In genomic region chr12:107322861-107323260, GRCm38 (mm10) we compare ENCODE assay signal across 21 mouse cellular contexts.
DNase-seq lines count a peak whose midpoint lies in the region; ATAC-seq lines count a peak whose summit lies in the region.
"Had no signal": no experiment of that assay in that cellular context is flagged by ENCODE, and none has a peak within 500 bp of the region (broad histone marks: within the 10 kb centered on the region; RNA-seq: fewer than 3 reads in every experiment).

No protein-coding gene starts in this region.

- ATAC-seq in neural tube, embryonic 11.5 days (ENCODE audit: insufficient read depth, low FRiP score, low TSS enrichment), result no peak
- no peak for ATAC-seq in forebrain, embryonic 16.5 days
- no peak for ATAC-seq in activated CD4-positive, CD25-positive, alpha-beta regulatory T cell, adult 4 months
- ATAC-seq: forebrain, embryonic 14.5 days; inflammation-experienced regulatory T-cells, adult 6 months; intestine, postnatal 0 days had no signal

- no peaks in the 10 kb centered on the region for H3K27me3 ChIP-seq in neural tube, embryonic 11.5 days (ENCODE audit: control insufficient read depth, insufficient read depth, low read length)
- no peaks in the 10 kb centered on the region for H3K27me3 ChIP-seq in forebrain, embryonic 16.5 days (replicated peaks; ENCODE audit: control insufficient read depth, insufficient read depth, low read length)
- H3K27me3 ChIP-seq: CH12.LX; embryonic facial prominence, embryonic 15.5 days; heart, embryonic 12.5 days; hindbrain, embryonic 15.5 days had no signal

- 35% methylated on average over 7 of the region's 7 CpGs for WGBS in neural tube, embryonic 11.5 days
- WGBS in forebrain, embryonic 16.5 days, result 49% methylated on average over 7 of the region's 7 CpGs

- H3K4me1 ChIP-seq in neural tube, embryonic 11.5 days (ENCODE audit: control insufficient read depth, insufficient read depth, low read length), result no peaks in the 10 kb centered on the region
- H3K4me1 ChIP-seq in forebrain, embryonic 16.5 days (replicated peaks; ENCODE audit: control insufficient read depth, insufficient read depth, low read length), result no peaks in the 10 kb centered on the region
- H3K4me1 ChIP-seq: embryonic facial prominence, embryonic 15.5 days; forebrain, embryonic 10.5 days; heart, embryonic 12.5 days; hindbrain, embryonic 15.5 days had no signal

- H3K4me3 ChIP-seq in neural tube, embryonic 11.5 days (ENCODE audit: low read depth, low read length), result no peak overlapping the region
- no peak overlapping the region for H3K4me3 ChIP-seq in forebrain, embryonic 16.5 days (replicated peaks; ENCODE audit: low read length)
- H3K4me3 ChIP-seq: embryonic facial prominence, embryonic 15.5 days; erythroblast, embryonic 14.5 days; forebrain, embryonic 10.5 days; heart, embryonic 12.5 days; hindbrain, embryonic 15.5 days had no signal

- no peak overlapping the region for H3K9ac ChIP-seq in neural tube, embryonic 11.5 days (ENCODE audit: low read length)
- H3K9ac ChIP-seq in forebrain, embryonic 16.5 days (replicated peaks; ENCODE audit: low read depth, low read length), result no peak overlapping the region
- H3K9ac ChIP-seq: embryonic facial prominence, embryonic 15.5 days; heart, embryonic 12.5 days; hindbrain, embryonic 15.5 days had no signal

- DNase-seq in adrenal gland, adult 8-10 months, result peak; percentile 4
- DNase-seq in adrenal gland, postnatal 4 days (ENCODE audit: low spot score in 2 of 2), result no peak
- DNase-seq in neural tube, embryonic 11.5 days (ENCODE audit: low spot score), result peak; percentile 56
- no peak for DNase-seq in neural tube, embryonic 10.5 days (ENCODE audit: extremely low spot score, low spot score)
- DNase-seq in embryo, embryonic 10.5 days (ENCODE audit: low spot score), result peak; percentile 52
- DNase-seq: cerebellum, adult 11 months; cerebellum, adult 8-10 months; cerebellum, postnatal 14 days; gastrocnemius, postnatal 10 days; kidney, adult 8-10 months had no signal

- H3K9me3 ChIP-seq in neural tube, embryonic 11.5 days (ENCODE audit: control insufficient read depth, low read length), result no peaks in the 10 kb centered on the region
- no peaks in the 10 kb centered on the region for H3K9me3 ChIP-seq in forebrain, embryonic 16.5 days (ENCODE audit: control insufficient read depth, low read length)
- H3K9me3 ChIP-seq: embryonic facial prominence, embryonic 15.5 days; forebrain, embryonic 10.5 days; heart, embryonic 12.5 days; hindbrain, embryonic 15.5 days had no signal

- no peaks in the 10 kb centered on the region for H3K36me3 ChIP-seq in neural tube, embryonic 11.5 days (ENCODE audit: control insufficient read depth, insufficient read depth, low read length)
- H3K36me3 ChIP-seq in forebrain, embryonic 16.5 days (ENCODE audit: control insufficient read depth, insufficient read depth), result no peaks in the 10 kb centered on the region
- H3K36me3 ChIP-seq: embryonic facial prominence, embryonic 15.5 days; forebrain, embryonic 10.5 days; heart, embryonic 12.5 days; hindbrain, embryonic 15.5 days had no signal

- no peak overlapping the region for H3K4me2 ChIP-seq in neural tube, embryonic 11.5 days (ENCODE audit: low read depth)
- H3K4me2 ChIP-seq in forebrain, embryonic 16.5 days (ENCODE audit: low read length), result no peak overlapping the region
- H3K4me2 ChIP-seq: embryonic facial prominence, embryonic 15.5 days; heart, embryonic 12.5 days; hindbrain, embryonic 15.5 days had no signal

- H3K27ac ChIP-seq in neural tube, embryonic 11.5 days (ENCODE audit: low read depth, low read length), result no peak overlapping the region
- no peak overlapping the region for H3K27ac ChIP-seq in forebrain, embryonic 16.5 days (ENCODE audit: low read length)
- H3K27ac ChIP-seq: embryonic facial prominence, embryonic 15.5 days; forebrain, embryonic 10.5 days; hindbrain, embryonic 15.5 days had no signal

Comparison
In these comparisons a context has a peak if more than half of its experiments do, and no peak if none do; other contexts are left out.
1. DNase-seq: peak in adrenal gland, adult 8-10 months (single experiment), neural tube, embryonic 11.5 days (single experiment) and embryo, embryonic 10.5 days (single experiment); none in adrenal gland, postnatal 4 days (0 of 2) and neural tube, embryonic 10.5 days (single experiment).